Mouse (Mus musculus) cortical plate, adult 2 months (tissue): Measurements from ENCODE around the gene Fam19a2.

Experiments used
- CTCF ChIP-seq: fragments of 200-500 bp; IDR thresholded peaks from 2 replicates; pipeline ENCODE4 v1.5.1; 2011; ENCODE audit warnings: mild to moderate bottlenecking, control low read depth, low read length; ENCODE audit not compliant: insufficient read depth; ENCODE audit errors: extremely low read depth
- POLR2A ChIP-seq: fragments of 200-500 bp; IDR thresholded peaks from 2 replicates; pipeline ENCODE4 v1.6.1; 2011; ENCODE audit warnings: mild to moderate bottlenecking, low read length, control low read depth; ENCODE audit not compliant: insufficient read depth; ENCODE audit errors: extremely low read depth

GRCm38 (mm10) chr10:123251904-123252303 lies 11.9 kb upstream of the Fam19a2 start:
- TF ChIP-seq CTCF (no peak), POLR2A (no peak)
